Mouse (Mus musculus) neutrophil, adult 83 days (primary cell): Measurements from ENCODE around the gene Lrp6. TPM values are rescaled to one million over a fixed set of nuclear protein-coding genes. Genes with fewer than 3 reads are reported as not detected.

ENCODE experiments used
- total RNA-seq, 2 experiments: library from RNA; stranded (reverse); gene quantifications; one replicate each; pipeline ENCODE4 v1.2.4; 2023

The Lrp6 gene
- total RNA-seq = 10 to 100 TPM; 13.6 to 14.7 TPM

GRCm38 (mm10) chr6:134566818-134567485 lies at the start of gene Lrp6:
Gene Lrp6, minus strand, starts transcription at chr6:134566965.

Other genes with a start within 250 kb of the Lrp6 start
- under 1 TPM in 1 of 2 experiments, not detected in 1; 0.48 TPM for gene Bcl2l14, start 170.6 kb downstream of the Lrp6 start, total RNA-seq
- 1 to 10 TPM in 1 of 2 experiments, under 1 TPM in 1; 0.70 to 1.1 TPM for gene Mansc1, start 65.5 kb upstream of the Lrp6 start, total RNA-seq
- gene Borcs5, start 72.5 kb upstream of the Lrp6 start, total RNA-seq = 10 to 100 TPM; 11.3 to 14.1 TPM
- 1 to 10 TPM; 2.3 to 3.1 TPM for gene Dusp16, start 225.7 kb upstream of the Lrp6 start, total RNA-seq